Mouse (Mus musculus) forelimb bud, embryonic 11.5 days (tissue): ENCODE measurements around the gene Trim27.

Experiments used
- DNase-seq: peaks from one replicate; pipeline ENCODE4 v3.0.0-alpha.2; 2012; ENCODE audit warnings: low read depth, low spot score

The Trim27 gene

DNA sequence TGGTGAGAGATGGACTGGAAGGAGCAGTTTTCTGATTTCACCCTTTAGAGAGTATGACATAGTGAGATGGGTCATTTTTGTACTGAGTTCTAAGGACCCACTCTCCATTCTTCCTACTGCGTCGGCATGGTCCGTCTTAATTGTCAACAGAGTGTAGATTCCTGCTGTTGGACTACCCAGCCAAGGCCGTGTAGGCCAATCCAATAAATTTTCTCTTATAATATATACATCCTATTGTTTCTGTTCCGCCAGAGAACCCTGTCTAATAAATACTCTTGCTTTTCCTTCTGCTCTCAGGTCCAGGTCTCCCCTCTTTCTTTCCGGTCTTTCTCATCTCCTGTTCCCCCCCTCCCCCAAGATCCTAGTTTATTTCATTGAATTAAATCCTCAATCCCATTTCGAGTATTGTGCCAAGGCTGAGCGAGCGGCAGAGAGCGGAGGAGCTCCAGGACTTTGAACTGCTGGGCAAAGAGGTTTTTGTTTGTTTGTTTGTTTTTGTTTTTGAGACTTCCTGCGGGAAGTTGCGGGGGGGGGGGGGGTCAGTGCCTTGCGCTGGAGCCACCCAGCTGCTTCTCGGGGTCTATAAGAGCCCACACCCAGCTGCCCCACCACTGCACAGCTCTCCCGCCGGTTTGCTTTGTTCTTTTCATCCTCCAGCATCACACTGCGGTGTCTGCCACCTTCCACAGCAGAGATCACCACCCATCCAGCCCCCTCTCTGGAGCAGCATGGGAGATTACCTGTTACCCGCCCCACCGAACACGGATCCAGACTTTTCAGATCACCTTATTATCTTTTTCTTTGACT lies 42.6 kb downstream of the Trim27 start:
- no peak for DNase-seq

DNA sequence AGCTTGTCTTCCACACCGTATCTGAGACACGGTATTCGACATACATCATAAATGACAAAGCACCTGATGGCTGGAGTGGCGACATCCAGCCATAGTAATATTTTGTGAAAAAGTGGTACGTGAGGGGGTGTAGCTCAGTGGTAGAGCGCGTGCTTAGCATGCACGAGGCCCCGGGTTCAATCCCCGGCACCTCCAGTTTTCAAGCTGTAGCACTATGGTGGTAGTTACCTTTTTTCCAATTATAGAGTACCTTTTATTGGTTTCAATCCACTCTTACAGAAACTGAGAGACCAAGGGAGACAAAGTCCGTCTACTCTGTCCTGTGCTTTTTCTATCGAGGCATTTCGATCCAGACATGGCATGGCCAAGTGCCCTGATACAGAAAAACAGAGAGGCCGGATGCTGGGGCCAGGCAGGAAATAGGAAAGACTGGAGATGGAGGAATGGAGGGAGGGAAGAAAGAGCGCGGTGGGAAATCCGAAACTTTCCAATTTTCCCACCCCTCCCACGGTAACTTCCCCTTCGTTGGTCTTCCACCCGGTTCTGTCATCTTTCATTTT lies 43.3 kb downstream of the Trim27 start:
- peak; percentile 93 for DNase-seq

DNA sequence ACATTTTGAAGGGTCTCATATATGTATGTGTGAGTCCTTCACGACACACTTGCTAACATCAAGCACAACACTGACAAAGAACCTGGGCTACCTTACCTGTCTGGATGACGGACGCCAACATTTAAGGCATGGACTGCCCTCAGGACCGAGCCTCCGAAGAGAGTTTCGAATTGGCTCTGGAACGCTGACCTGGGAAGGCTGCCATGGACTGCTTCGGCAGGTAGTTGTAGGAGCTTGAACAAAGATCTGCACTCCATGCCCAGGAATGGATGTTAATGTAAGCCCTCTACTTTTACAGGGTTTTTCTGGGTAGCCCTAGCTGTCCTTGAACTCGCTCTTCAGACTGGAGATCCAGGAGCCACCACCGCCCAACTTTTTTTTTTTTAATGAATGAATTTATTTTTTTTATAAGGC lies 44.0 kb downstream of the Trim27 start:
- DNase-seq = no peak

DNA sequence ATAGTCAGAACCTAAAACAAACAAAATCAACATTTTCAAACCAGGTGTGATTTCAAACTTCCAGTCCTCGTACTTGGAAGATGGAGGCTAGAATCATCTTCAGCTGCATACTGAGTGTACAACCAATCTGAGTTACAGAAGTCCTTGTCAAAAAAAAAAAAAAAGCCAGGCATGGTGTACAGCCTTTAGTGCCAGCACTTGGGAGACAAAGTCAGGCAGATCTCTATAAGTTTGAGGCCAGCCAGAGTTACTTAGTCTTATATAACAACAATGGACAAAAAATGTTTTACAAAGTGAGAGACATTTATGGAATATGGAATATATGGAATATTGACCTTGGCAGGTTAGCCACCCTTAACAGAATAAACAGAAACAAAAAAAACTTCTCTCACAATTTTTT lies 45.1 kb downstream of the Trim27 start:
- no peak for DNase-seq

DNA sequence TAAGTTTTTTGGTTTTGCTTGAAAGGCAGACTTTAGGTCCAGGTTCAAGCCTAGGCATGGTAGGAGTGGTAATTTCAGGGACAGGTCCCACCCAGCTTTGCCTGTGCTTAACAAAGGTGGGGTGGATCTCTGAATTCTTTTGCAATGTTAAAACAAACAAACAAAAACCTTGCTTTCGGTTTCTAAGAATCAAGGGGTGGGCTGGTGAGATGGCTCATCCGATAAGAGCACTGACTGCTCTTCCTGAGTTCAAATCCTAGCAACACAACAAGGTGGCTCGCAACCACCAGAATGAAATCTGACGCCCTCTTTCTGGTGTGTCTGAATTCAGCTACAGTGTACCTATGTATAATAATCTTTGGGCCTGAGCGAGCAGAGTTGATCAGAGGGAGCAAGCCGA lies 46.0 kb downstream of the Trim27 start:
- DNase-seq = no peak

DNA sequence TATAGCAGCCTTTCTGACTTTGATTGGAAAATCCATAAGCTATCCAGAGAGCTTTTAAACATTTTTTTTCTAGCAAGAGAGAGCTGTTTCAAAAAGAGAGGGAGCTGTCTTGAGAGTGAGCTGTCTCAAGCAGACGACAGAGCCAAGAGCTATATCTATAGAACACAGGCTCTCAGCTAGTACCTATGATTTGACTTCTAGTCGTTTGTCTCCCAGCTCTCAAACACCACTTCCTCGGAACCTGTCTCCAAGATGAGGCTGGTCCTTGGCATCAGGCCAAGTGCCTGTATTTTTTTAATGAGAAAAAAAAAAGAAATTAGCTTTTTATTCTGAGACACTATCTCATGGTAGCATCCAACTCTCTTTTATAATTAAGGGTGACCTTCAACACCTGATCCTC lies 46.8 kb downstream of the Trim27 start:
- no peak for DNase-seq

DNA sequence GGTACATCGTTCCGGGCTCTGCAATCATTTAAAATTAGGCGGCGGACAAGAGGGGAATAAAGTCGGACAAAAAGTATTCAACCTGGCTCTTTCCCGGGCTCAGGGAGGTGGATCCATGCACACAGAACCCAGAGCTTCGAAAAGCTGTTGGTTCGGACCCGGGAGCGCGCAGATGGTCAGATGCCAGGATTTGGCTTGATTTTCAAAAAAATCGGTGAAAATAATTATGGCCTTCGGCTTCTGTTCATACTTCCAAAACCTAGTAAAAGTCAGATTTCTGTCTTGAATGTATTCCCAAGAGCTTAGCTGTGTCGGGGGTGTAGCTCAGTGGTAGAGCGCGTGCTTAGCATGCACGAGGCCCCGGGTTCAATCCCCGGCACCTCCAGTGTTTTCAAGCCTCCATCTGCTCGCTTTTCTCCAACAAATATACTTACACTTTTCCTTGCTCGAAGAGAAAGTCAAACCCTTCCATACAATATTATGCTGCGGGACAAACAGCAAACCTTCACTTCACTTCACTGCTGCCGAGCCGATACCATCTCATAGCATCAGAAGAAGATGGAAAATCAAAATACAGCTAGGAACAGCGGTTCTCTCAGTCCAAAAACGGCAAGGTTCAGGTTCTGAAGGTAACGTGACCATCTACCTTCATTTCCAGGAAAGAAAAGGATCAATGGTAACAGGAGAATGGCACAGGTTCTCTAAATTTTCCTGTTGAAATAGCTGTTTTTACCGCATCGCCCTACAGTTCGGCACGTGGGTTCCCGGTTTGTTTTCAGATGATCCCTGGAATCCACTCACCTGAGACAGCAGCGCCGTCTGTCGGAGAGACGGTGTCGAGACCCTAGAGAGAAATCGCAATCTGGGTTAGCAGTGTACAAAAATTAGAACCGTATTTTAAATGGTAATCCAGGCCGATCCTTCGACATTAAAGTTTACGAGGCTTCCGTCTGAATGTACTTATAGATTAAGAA lies 54.8 kb downstream of the Trim27 start:
- peak; percentile 90 for DNase-seq

DNA sequence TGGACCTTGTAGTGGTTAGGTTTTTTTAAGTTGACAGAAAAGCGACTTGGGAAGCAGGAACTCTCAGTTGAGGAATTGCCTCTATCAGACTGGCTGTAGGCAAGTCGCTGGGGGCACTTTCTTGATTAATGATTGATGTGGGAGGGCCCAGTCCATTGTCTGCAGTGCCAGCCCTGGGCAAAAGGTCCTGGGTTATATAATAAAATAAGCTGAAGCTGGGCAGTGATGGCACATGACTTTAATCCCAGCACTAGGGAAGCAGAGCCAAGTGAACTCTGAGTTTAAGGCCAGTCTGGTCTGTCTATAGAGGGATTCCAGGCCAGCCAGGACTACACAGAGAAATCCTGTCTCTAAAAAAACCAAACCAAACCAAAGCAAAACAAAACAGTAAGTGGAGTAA lies 57.5 kb downstream of the Trim27 start:
- no peak for DNase-seq

DNA sequence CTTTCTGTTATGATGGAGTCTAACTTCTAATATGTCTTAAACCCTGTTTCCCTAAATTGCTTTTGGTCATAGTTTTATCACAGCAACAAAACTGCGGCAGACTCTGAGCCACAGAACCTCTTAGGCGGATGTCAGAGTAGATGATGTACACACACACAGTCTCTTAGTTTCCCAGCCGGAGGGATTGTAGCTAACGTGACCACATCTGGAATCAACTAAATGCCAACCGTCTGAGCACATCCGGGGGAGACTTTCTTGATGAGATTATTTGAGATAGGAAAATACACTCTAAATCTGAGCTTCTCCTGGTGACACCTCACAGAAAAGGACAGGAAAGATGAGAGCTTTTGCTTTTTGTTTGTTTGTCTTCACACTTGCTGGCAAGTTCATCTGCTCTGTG lies 57.9 kb downstream of the Trim27 start:
- no peak for DNase-seq

DNA sequence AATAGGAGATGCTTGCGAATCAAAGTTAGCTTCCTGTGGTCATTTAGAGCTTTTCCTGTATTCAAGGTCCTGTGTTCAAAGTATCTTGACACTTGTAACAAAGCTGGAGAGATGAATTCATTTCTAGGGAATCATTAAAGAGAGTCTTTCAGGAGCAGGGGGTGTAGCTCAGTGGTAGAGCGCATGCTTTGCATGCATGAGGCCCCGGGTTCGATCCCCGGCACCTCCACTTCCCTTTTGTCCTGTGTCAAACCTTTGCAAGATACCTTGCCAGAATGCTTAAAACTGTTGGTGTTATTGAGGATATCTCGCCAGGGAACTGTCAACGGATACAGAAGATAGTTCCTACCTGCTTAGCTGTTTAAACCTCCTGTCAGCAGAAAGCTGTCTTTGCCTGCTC lies 61.5 kb downstream of the Trim27 start:
- peak; percentile 69 for DNase-seq

DNA sequence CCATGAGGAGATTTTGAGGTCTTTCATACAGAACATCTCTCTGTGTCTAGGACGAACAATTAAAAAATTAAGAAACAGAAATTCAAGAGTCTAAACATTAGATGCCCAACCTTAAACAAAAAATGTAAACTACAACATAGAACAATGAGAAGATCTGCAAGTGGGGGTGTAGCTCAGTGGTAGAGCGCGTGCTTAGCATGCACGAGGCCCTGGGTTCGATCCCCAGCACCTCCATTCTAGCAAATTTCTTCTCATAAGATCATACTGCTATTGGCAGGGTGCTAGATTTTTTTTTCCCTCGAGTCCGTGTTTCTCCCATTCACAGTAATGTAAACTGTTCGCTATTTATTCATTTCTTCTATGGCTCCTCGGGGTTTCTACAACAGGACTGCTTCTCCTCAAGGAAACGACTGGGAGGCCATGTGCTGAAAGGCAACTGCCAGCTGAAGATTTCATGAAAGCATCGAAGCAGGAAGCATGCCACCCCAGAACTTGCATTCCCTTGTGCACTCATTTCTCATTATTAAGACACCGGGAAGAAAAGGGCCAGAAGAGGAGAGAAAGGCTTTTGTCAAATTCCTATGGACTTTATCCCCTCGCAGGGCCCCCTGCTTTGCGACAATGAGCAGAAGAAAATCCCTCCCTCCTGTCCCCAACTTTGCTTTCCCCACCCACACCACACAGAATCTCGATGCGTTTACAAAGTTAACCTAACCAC lies 63.3 kb downstream of the Trim27 start:
- DNase-seq = peak; percentile 65

DNA sequence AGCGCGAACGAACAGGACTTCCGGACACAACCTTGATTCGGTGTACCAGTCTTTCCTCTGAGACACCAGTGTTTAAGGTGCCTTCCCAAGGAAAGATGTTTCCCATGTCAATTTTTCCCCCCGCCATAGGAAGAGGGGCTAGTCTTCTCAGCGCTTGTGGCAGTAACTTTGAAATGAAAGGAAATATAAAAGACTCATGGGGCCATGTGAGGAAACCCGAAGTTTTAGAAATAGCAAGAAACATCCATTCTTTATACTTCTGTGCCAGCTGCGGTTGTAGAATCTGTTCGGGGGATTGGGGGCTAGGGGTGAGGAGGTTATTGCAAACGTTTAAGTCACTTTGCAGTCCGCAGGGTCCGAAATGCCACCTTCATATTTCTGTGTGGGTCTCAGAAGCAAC lies 64.0 kb downstream of the Trim27 start:
- no peak for DNase-seq

DNA sequence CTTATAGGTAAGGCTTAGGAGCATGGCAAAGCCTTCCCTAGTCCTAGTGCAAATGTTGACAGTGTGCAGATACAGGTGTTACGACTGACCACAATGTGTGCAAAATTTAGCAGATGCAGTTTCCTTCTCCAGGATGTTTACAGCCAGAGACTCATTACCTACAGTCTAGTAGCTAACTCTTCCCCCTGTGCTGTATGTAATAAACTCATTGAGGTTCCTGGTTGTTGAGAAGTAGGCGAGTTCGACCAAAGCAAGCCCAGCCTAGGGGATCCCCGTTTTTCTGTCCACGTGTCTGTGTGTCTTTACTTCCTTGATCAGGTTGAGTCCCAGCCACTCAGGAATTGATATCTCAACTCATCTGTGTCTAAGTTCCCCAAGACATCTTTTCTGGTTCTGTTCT lies 64.8 kb downstream of the Trim27 start:
- no peak for DNase-seq
